Mouse (Mus musculus): Measurements from ENCODE around the gene Zfp536. TPM values are rescaled to one million over a fixed set of nuclear protein-coding genes. Genes with fewer than 3 reads are reported as not detected.
"Not testable (repeated sequence)": the region's sequence is repeated elsewhere in the genome, so short reads cannot be mapped to it uniquely, and the experiment has no call there.

Zfp536 gene
- polyA plus RNA-seq, 1 experiment from 2014 or later = 3.3 TPM

DNA sequence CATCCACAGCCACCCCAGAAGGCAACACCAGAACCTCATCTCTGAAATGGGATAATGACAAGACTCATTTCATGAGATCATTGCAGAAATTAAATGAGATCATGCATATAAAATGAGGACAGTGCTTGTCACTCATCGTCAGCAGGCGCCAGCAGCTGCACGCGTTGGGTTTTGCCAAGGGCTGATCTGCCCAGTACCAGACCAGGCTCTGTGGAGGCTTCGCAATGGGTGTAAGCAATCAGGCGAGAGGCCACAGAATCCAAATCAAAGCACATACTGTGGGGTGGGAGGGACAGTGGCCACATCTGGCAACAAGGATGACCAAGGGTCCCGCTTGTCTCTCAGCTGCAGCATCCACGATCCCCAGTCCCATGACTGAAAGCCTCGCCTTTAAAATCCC is 69.0 kb downstream of the Zfp536 start:
- TF ChIP-seq CTCF (IDR thresholded peaks at IDR 0.05; ENCODE audit: low read depth) = no peak
- WGBS = 88% methylated on average over 9 of the region's 9 CpGs

DNA sequence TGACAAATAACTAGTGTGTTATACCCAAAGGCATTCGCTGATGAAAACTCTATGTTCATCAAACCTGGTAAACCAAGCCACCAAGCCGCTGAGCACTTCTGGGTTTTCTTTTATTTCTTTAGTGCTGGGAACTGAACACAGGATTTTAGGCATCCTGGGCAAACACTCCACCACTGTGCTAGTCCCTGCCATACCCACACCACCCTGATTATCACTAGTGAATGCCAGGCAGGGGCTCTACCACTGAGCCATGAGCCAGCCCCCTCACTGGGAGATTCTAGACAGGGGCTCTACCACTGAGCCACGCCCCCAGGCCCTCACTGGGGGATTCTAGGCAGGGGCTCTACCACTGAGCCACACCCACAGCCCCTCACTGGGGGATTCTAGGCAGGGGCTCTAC is 76.1 kb downstream of the Zfp536 start:
- H3K27ac ChIP-seq (ENCODE audit: low read depth, low read length); H3K4me1 ChIP-seq (replicated peaks; ENCODE audit: control insufficient read depth, insufficient read depth, low read length); H3K9ac ChIP-seq (ENCODE audit: low read depth, low read length); H3K27me3 ChIP-seq (replicated peaks; ENCODE audit: control insufficient read depth, insufficient read depth, low read length); H3K4me2 ChIP-seq (replicated peaks; ENCODE audit: low read depth); H3K9me3 ChIP-seq (ENCODE audit: control insufficient read depth); H3K36me3 ChIP-seq (ENCODE audit: control insufficient read depth, insufficient read depth); H3K4me3 ChIP-seq (ENCODE audit: low read depth, low read length); ATAC-seq: not testable (repeated sequence)
- WGBS = 90% methylated on average over 3 of the region's 3 CpGs

More for the DNA sequence above, 69.0 kb downstream of the Zfp536 start:
- ATAC-seq = no peak
- no peak overlapping the region for H3K27ac ChIP-seq (ENCODE audit: low read depth, low read length)
- no peaks in the 10 kb centered on the region for H3K9me3 ChIP-seq (ENCODE audit: control insufficient read depth)
- no peak overlapping the region for H3K4me2 ChIP-seq (replicated peaks; ENCODE audit: low read depth)
- no peaks in the 10 kb centered on the region for H3K27me3 ChIP-seq (replicated peaks; ENCODE audit: control insufficient read depth, insufficient read depth, low read length)
- H3K4me3 ChIP-seq (ENCODE audit: low read depth, low read length) = no peak overlapping the region
- H3K9ac ChIP-seq (ENCODE audit: low read depth, low read length) = no peak overlapping the region
- no peaks in the 10 kb centered on the region for H3K36me3 ChIP-seq (ENCODE audit: control insufficient read depth, insufficient read depth)
- no peaks in the 10 kb centered on the region for H3K4me1 ChIP-seq (replicated peaks; ENCODE audit: control insufficient read depth, insufficient read depth, low read length)

DNA sequence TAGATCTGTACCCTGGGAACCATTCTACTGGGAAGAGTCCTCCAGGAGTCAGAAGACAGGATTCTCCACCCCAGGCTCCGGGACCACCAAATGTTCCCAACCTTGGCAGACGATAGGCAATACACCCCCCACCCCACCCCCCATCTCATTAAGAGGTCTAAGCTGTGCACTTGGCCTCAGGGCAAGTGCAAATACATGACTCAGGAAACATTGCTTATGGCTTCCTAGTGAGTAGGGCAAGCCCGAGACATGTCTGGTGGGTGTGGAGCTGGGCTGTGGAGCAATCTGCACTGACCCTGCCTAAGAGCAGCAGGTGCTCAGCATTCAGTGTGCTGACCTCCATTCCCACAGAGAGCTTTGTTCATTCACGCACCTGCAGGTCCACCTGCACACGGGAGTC is 78.4 kb downstream of the Zfp536 start:
- WGBS = 45% methylated on average over 5 of the region's 5 CpGs
- Histone ChIP-seq H3K4me3 (ENCODE audit: low read depth, low read length) (no peak overlapping the region), H3K9me3 (ENCODE audit: control insufficient read depth) (no peaks in the 10 kb centered on the region), H3K36me3 (ENCODE audit: control insufficient read depth, insufficient read depth) (no peaks in the 10 kb centered on the region), H3K27me3 (replicated peaks; ENCODE audit: control insufficient read depth, insufficient read depth, low read length) (no peaks in the 10 kb centered on the region), H3K9ac (ENCODE audit: low read depth, low read length) (no peak overlapping the region), H3K4me2 (replicated peaks; ENCODE audit: low read depth) (no peak overlapping the region), H3K27ac (ENCODE audit: low read depth, low read length) (no peak overlapping the region), H3K4me1 (replicated peaks; ENCODE audit: control insufficient read depth, insufficient read depth, low read length) (no peaks in the 10 kb centered on the region)
- TF ChIP-seq CTCF (IDR thresholded peaks at IDR 0.05; ENCODE audit: low read depth) = no peak
- no peak for ATAC-seq

DNA sequence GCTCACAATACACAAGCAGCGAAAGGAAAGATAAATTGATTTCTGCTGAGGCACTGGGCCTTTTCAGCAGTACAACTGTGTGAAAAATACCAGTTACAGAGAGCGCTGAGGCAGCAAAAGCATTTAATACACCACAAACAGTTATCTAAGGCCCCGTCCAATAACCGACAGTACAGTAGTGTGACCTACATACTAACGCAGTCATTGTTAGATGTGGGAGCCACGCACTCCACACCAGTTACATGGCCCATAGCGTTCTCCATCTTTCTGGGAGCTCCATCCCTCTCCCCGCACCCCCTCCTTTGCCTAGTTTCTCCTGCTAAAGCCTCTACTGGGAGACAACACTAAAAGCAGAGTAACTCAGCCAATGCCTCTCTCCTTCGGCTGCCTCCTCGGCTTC is 82.8 kb downstream of the Zfp536 start:
- H3K4me1 ChIP-seq (replicated peaks; ENCODE audit: control insufficient read depth, insufficient read depth, low read length) = no peaks in the 10 kb centered on the region
- H3K4me2 ChIP-seq (replicated peaks; ENCODE audit: low read depth) = no peak overlapping the region
- TF ChIP-seq CTCF (IDR thresholded peaks at IDR 0.05; ENCODE audit: low read depth) = no peak
- H3K9me3 ChIP-seq (ENCODE audit: control insufficient read depth) = no peaks in the 10 kb centered on the region
- no peaks in the 10 kb centered on the region for H3K36me3 ChIP-seq (ENCODE audit: control insufficient read depth, insufficient read depth)
- no peak overlapping the region for H3K4me3 ChIP-seq (ENCODE audit: low read depth, low read length)
- no peak overlapping the region for H3K9ac ChIP-seq (ENCODE audit: low read depth, low read length)
- 80% methylated on average over 10 of the region's 10 CpGs for WGBS
- no peak for ATAC-seq
- H3K27me3 ChIP-seq (replicated peaks; ENCODE audit: control insufficient read depth, insufficient read depth, low read length) = no peaks in the 10 kb centered on the region
- no peak overlapping the region for H3K27ac ChIP-seq (ENCODE audit: low read depth, low read length)

DNA sequence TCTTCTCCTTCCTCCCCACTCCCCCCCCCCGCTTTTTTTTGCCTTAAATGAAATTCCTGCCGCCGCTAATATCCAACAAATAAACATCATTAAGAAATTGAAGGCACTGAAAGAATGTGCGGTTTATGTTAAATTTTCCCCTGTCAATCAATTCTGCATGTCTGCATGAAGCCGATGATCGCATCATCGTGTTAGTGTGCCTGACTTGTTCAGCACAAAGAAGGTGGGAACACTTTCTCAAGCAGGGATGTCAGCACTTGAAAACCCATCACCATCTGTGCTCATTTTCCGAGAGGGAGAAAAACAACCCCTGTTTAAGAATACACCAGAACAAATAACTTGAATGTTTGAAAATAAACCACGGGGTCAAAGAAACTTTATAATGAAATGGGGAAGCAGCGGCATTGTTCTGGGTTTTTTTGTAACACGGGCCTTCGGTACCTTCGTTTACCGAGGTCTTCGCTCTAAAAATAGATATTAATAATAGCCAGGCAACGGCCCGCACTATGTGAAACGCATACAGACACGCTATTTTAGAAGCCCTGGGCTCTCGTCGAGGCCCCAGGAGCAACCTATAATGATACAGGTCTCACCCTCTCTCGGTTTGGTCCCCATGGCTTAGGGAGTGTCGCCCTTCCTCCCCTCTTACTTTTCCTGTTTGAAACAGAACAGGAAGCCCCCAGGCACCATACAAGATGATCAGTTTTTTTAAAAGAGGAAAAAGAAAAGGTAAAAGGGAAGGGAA is 83.7 kb downstream of the Zfp536 start:
- no peak for TF ChIP-seq CTCF (IDR thresholded peaks at IDR 0.05; ENCODE audit: low read depth)
- Histone ChIP-seq H3K4me2 (replicated peaks; ENCODE audit: low read depth) (no peak overlapping the region), H3K4me1 (replicated peaks; ENCODE audit: control insufficient read depth, insufficient read depth, low read length) (no peaks in the 10 kb centered on the region), H3K9me3 (ENCODE audit: control insufficient read depth) (no peaks in the 10 kb centered on the region), H3K4me3 (ENCODE audit: low read depth, low read length) (no peak overlapping the region), H3K27me3 (replicated peaks; ENCODE audit: control insufficient read depth, insufficient read depth, low read length) (no peaks in the 10 kb centered on the region), H3K9ac (ENCODE audit: low read depth, low read length) (no peak overlapping the region), H3K27ac (ENCODE audit: low read depth, low read length) (no peak overlapping the region), H3K36me3 (ENCODE audit: control insufficient read depth, insufficient read depth) (no peaks in the 10 kb centered on the region)
- ATAC-seq = no peak
- WGBS = 67% methylated on average over 23 of the region's 23 CpGs

DNA sequence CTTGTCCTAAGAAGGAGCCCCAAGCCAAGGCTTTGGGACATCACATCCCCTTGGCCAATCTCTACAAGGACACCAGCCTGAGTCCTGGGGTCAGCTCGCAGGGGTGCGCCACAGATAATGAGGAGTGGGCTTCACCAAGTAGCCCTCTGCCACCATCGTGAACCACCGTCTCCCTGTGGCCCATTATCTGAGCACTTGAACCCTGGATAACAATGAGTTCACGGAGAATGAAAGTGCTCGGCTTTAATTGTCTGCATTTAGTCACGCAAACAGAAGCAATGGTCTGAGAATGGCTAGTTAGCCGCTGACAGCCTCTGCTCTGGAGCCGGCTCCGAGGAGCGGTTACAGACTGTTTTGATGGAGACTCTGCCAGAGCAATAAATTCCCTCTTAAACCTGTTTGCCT is 84.3 kb downstream of the Zfp536 start:
- Histone ChIP-seq H3K9me3 (ENCODE audit: control insufficient read depth) (no peaks in the 10 kb centered on the region), H3K9ac (ENCODE audit: low read depth, low read length) (no peak overlapping the region), H3K4me1 (replicated peaks; ENCODE audit: control insufficient read depth, insufficient read depth, low read length) (no peaks in the 10 kb centered on the region), H3K27me3 (replicated peaks; ENCODE audit: control insufficient read depth, insufficient read depth, low read length) (no peaks in the 10 kb centered on the region), H3K4me3 (ENCODE audit: low read depth, low read length) (no peak overlapping the region), H3K4me2 (replicated peaks; ENCODE audit: low read depth) (no peak overlapping the region), H3K36me3 (ENCODE audit: control insufficient read depth, insufficient read depth) (no peaks in the 10 kb centered on the region), H3K27ac (ENCODE audit: low read depth, low read length) (no peak overlapping the region)
- no peak for TF ChIP-seq CTCF (IDR thresholded peaks at IDR 0.05; ENCODE audit: low read depth)
- whole genome bisulfite sequencing = 47% methylated on average over 11 of the region's 11 CpGs
- ATAC-seq = no peak

DNA sequence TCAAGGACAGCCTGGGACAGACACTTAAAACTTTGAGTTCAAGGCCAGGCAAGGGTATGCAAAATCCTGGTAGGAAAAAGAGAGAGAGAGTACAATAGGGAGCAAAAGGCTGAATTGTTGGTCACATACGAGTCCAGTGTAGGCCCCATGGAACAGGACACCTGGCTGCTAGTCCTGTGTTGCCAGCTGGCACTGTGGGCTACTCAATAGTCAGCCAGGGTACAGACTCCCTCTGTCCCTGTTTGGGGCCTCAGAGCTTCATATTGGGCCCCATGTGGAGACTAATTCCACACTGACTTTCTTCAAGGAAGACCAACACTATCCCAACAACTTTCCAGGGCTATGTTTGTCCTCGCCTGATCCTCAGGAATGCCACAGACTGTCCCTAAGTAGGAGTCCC is 87.1 kb downstream of the Zfp536 start:
- Histone ChIP-seq H3K4me1 (replicated peaks; ENCODE audit: control insufficient read depth, insufficient read depth, low read length) (no peaks in the 10 kb centered on the region), H3K9me3 (ENCODE audit: control insufficient read depth) (no peaks in the 10 kb centered on the region), H3K4me2 (replicated peaks; ENCODE audit: low read depth) (no peak overlapping the region), H3K4me3 (ENCODE audit: low read depth, low read length) (no peak overlapping the region), H3K9ac (ENCODE audit: low read depth, low read length) (no peak overlapping the region), H3K27me3 (replicated peaks; ENCODE audit: control insufficient read depth, insufficient read depth, low read length) (no peaks in the 10 kb centered on the region), H3K36me3 (ENCODE audit: control insufficient read depth, insufficient read depth) (no peaks in the 10 kb centered on the region), H3K27ac (ENCODE audit: low read depth, low read length) (no peak overlapping the region)
- no peak for ATAC-seq
- no peak for TF ChIP-seq CTCF (IDR thresholded peaks at IDR 0.05; ENCODE audit: low read depth)
- WGBS = 72% methylated on average over 2 of the region's 2 CpGs
